Mouse (Mus musculus) lung, embryonic 16.5 days (tissue): ENCODE measurements around the gene Hba-a1. TPM values are rescaled to one million over a fixed set of nuclear protein-coding genes. Genes with fewer than 3 reads are reported as not detected.

ENCODE experiments used
- ATAC-seq: fragments of 200-750 bp; cut with Nextera tagmentation; 2 replicates; pipeline ENCODE4 v1.8.0; 2017; ENCODE audit warnings: low read depth, mild to moderate bottlenecking, moderate library complexity
- H3K27ac ChIP-seq: fragments of 300-500 bp; sonication (generic); 2 replicates; pipeline ENCODE4 v1.5.1; 2014; ENCODE audit warnings: mild to moderate bottlenecking, control low read depth, low read length
- H3K27me3 ChIP-seq: fragments of 300-500 bp; sonication (generic); 2 replicates; pipeline ENCODE4 v1.6.1; 2014; ENCODE audit warnings: low read depth, low read length, mixed read lengths; ENCODE audit not compliant: control insufficient read depth, insufficient read depth
- H3K36me3 ChIP-seq: fragments of 300-500 bp; sonication (generic); 2 replicates; pipeline ENCODE4 v1.6.1; 2014; ENCODE audit warnings: low read length; ENCODE audit not compliant: control insufficient read depth, insufficient read depth
- H3K4me1 ChIP-seq: fragments of 300-500 bp; sonication (generic); replicated peaks from 2 replicates; pipeline ENCODE4 v1.6.1; 2014; ENCODE audit warnings: low read length, mixed read lengths; ENCODE audit not compliant: control insufficient read depth, insufficient read depth
- H3K4me2 ChIP-seq: fragments of 300-500 bp; sonication (generic); 2 replicates; pipeline ENCODE4 v1.6.1; 2014; ENCODE audit warnings: low read depth, low read length, control low read depth
- H3K4me3 ChIP-seq: fragments of 300-500 bp; sonication (generic); 2 replicates; pipeline ENCODE4 v1.5.1; 2014; ENCODE audit warnings: mild to moderate bottlenecking, low read length, control low read depth
- H3K9ac ChIP-seq: fragments of 300-500 bp; sonication (generic); 2 replicates; pipeline ENCODE4 v1.6.1; 2014; ENCODE audit warnings: low read length, control low read depth
- H3K9me3 ChIP-seq: fragments of 300-500 bp; sonication (generic); 2 replicates; pipeline ENCODE4 v1.6.1; 2016; ENCODE audit warnings: low read length; ENCODE audit not compliant: control insufficient read depth
- WGBS: fragments of 180-500 bp; shearing (Covaris S2); extraction: QIAGEN DNeasy Blood & Tissue Kit; methylation state at CpG from one replicate; pipeline ENCODE4 v1.1.7; 2014; 5-methylcytosine and 5-hydroxymethylcytosine counted together
- polyA plus RNA-seq: library from polyadenylated mRNA; unstranded; fragments of >200 nt; fragmentation: Nextera tagmentation; extraction: Ambion mirVana; gene quantifications from 2 replicates; pipeline ENCODE4 v1.2.1, GENCODE M21; 2015

The Hba-a1 gene
- polyA plus RNA-seq, 1 experiment from 2014 or later, result 8,555 TPM

DNA sequence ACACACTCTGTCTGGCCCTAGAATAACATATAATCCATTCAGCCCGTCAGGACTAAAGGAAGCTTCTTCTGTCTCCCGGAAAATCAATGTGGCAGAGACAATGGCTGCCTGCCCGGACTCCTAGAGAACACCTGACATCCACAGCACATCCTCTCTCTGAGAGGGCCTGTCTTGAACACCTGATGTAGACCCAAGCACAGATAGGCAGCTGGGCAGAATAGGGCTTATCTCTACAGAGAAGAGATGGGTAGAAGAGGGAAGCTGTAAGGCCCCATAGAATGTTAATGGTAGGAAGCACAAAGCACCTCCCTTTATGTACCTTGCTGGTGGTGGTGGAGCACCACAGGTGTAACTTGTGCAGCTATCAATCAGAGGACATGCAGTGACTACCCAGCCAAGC lies 41.1 kb upstream of the Hba-a1 start:
- Histone ChIP-seq H3K27ac (no peak overlapping the region), H3K4me2 (no peak overlapping the region), H3K4me3 (no peak overlapping the region), H3K36me3 (peaks cover 11% of the 10 kb centered on the region), H3K27me3 (no peaks in the 10 kb centered on the region), H3K4me1 (no peaks in the 10 kb centered on the region), H3K9ac (no peak overlapping the region), H3K9me3 (no peaks in the 10 kb centered on the region)
- no peak for ATAC-seq
- 86% methylated on average over 3 of the region's 3 CpGs for WGBS

DNA sequence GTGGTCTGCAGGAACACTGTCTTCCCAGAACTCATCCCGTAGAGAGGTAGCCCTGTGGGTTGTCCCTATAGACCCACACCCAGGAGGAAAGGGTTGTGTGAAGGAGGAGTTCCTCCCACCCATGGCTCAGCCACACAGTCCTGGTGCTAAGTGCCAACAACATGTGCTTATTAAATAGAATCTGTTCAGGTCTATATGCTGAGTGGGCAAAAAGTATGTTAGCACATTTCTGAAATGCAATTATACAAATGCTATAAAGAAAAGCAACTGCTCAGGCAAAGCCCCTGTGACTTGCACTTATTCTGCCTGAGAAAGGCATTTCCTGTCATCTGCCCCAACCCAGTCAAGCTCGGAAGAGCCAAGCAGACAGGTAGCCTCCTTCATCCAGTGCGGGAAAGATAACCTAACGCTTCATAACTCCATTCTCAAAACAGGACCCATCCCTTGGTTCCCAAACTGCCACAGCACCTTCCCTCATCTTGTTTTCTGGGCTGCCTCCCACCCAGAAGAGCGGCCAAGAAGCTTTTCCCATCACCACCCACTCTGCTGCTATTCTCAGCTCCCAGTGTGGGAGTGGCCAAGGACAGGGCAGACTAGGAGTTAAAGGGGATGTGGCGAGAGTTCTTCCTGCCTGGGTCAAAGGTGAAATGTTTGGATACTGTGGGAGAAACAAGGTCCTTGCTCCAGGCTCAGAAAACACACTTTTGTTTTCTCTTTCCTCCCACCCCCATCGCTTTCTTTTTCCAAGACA lies 39.9 kb upstream of the Hba-a1 start:
- Histone ChIP-seq H3K4me3 (no peak overlapping the region), H3K27me3 (no peaks in the 10 kb centered on the region), H3K9me3 (no peaks in the 10 kb centered on the region), H3K9ac (no peak overlapping the region), H3K27ac (peak overlapping the region; percentile 33; the same call in 1 of the 2 replicates), H3K4me2 (no peak overlapping the region), H3K4me1 (no peaks in the 10 kb centered on the region), H3K36me3 (peaks cover 11% of the 10 kb centered on the region)
- 63% methylated on average over 7 of the region's 7 CpGs for WGBS
- ATAC-seq, result peak; percentile 69; the same call in 1 of the 2 replicates

GRCm38 (mm10) chr11:32244064-32244463 lies 39.2 kb upstream of the Hba-a1 start:
- WGBS, result 61% methylated on average over 3 of the region's 3 CpGs
- peaks cover 11% of the 10 kb centered on the region for H3K36me3 ChIP-seq
- H3K9me3 ChIP-seq, result no peaks in the 10 kb centered on the region
- H3K4me2 ChIP-seq, result no peak overlapping the region
- no peak overlapping the region for H3K4me3 ChIP-seq
- H3K9ac ChIP-seq, result no peak overlapping the region
- no peak overlapping the region for H3K27ac ChIP-seq
- no peak for ATAC-seq
- no peaks in the 10 kb centered on the region for H3K27me3 ChIP-seq
- no peaks in the 10 kb centered on the region for H3K4me1 ChIP-seq

DNA sequence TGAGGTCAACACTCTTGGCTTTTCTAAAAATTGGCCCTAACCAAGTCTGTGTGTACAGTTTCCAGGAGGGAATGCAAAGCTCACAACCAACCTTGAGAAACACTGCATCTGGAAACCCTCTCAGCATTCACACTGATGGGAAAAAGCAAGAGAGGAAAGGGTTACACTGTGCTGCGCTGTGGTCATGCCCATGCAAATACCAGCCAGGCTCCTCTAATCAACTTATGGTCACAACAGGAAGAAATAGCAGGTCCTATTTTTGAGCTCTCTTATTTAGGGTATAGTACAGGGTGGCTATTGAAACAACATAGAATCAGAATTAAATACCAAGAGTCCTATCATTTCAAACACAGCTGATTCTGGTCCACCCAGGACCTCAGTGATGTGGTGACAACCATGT lies 38.7 kb upstream of the Hba-a1 start:
- no peaks in the 10 kb centered on the region for H3K4me1 ChIP-seq
- H3K4me3 ChIP-seq, result no peak overlapping the region
- H3K9ac ChIP-seq, result no peak overlapping the region
- ATAC-seq, result no peak
- H3K27ac ChIP-seq, result no peak overlapping the region
- no peaks in the 10 kb centered on the region for H3K9me3 ChIP-seq
- H3K27me3 ChIP-seq, result no peaks in the 10 kb centered on the region
- no peak overlapping the region for H3K4me2 ChIP-seq
- WGBS, result 90% methylated on average over 1 of the region's 1 CpGs
- H3K36me3 ChIP-seq, result peaks cover 7% of the 10 kb centered on the region; the same call in 1 of the 2 replicates

- Histone ChIP-seq H3K27ac (no peak overlapping the region), H3K9me3 (no peaks in the 10 kb centered on the region), H3K36me3 (peaks cover 7% of the 10 kb centered on the region; the same call in 1 of the 2 replicates), H3K9ac (no peak overlapping the region), H3K4me3 (no peak overlapping the region), H3K4me1 (no peaks in the 10 kb centered on the region), H3K27me3 (no peaks in the 10 kb centered on the region), H3K4me2 (no peak overlapping the region)
- ATAC-seq, result no peak
- WGBS, result 88% methylated on average over 6 of the region's 6 CpGs
Observed at GRCm38 (mm10) chr11:32245614-32246013, 37.7 kb upstream of the Hba-a1 start.

DNA sequence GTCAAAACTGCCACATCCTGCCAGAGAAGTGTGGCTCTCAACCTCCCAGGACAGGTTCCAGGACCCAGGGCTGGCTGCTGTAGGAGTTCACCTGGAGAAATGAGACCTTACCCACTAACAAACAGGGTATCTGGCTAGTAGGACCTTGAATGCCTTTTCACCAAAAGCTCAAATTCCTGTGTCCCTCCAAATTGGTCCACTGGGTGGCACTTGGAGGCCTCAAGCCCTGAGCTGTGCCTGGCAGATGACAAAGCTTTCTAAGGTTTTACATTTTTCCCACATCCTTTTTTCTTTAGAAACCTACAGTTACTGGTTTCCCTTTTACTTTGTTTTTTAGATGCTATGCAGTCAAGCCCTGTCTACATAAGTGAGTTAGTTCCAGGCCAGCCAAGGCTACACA lies 36.2 kb upstream of the Hba-a1 start:
- Histone ChIP-seq H3K4me2 (no peak overlapping the region), H3K4me3 (no peak overlapping the region), H3K27ac (no peak overlapping the region), H3K9ac (no peak overlapping the region), H3K36me3 (peaks cover 5% of the 10 kb centered on the region; the same call in 1 of the 2 replicates), H3K9me3 (no peaks in the 10 kb centered on the region), H3K4me1 (no peaks in the 10 kb centered on the region), H3K27me3 (no peaks in the 10 kb centered on the region)
- ATAC-seq, result no peak

DNA sequence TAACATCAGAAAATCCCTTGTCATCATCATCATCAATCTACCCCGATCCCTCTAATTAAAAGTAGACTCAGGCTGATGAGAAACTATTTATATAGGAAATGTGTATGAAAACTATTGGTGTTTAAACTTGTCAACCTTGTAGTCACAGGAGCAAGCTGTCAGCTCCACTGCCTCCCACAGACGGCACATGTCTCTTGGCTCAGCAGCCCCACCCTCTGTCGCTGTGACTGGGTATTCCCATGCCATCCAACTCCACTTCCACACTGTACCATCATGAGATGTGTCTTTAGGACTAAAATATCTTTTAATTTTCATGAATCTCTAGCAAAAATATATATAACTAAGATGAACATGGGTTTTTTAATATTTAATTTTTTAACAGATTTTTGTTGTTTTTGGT lies 35.0 kb upstream of the Hba-a1 start:
- Histone ChIP-seq H3K4me2 (no peak overlapping the region), H3K36me3 (peaks cover 5% of the 10 kb centered on the region; the same call in 1 of the 2 replicates), H3K4me1 (no peaks in the 10 kb centered on the region), H3K27ac (no peak overlapping the region), H3K9ac (no peak overlapping the region), H3K27me3 (no peaks in the 10 kb centered on the region), H3K4me3 (no peak overlapping the region), H3K9me3 (no peaks in the 10 kb centered on the region)
- ATAC-seq, result no peak
- WGBS, result 70% methylated on average over 3 of the region's 3 CpGs

- Histone ChIP-seq H3K36me3 (peaks cover 4% of the 10 kb centered on the region; the same call in 1 of the 2 replicates), H3K4me2 (no peak overlapping the region), H3K4me1 (no peaks in the 10 kb centered on the region), H3K4me3 (no peak overlapping the region), H3K9me3 (no peaks in the 10 kb centered on the region), H3K9ac (no peak overlapping the region), H3K27ac (no peak overlapping the region), H3K27me3 (no peaks in the 10 kb centered on the region)
- 82% methylated on average over 8 of the region's 8 CpGs for WGBS
- no peak for ATAC-seq
Observed at GRCm38 (mm10) chr11:32250880-32251763, 32.2 kb upstream of the Hba-a1 start.

DNA sequence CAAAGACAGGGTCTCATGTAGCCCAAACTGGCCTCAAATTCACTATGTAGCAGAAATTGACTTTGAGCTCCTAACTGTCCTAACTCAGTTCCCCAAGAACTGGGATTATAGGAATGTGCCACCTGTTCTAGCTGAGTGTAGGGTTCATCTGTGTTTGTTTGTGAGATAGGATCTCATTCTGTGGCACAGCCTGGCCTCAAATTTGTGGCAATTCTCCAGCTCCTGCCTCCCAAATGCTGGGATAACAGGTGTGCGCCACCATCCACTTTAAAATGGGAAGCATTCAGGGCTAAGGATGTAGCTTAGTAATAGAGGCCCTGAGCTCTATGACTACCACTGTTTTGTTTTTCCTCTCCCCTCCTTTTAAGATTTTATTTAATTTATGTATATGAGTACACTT lies 30.2 kb upstream of the Hba-a1 start:
- Histone ChIP-seq H3K27ac (no peak overlapping the region), H3K27me3 (no peaks in the 10 kb centered on the region), H3K4me3 (no peak overlapping the region), H3K4me1 (no peaks in the 10 kb centered on the region), H3K9me3 (no peaks in the 10 kb centered on the region), H3K36me3 (peaks cover 4% of the 10 kb centered on the region; the same call in 1 of the 2 replicates), H3K9ac (no peak overlapping the region), H3K4me2 (no peak overlapping the region)
- no peak for ATAC-seq
- 93% methylated on average over 1 of the region's 1 CpGs for WGBS
